Mouse (Mus musculus) v-Abl transformed pro-B cells (cell line): ENCODE results near the gene Atp6v1g1.

Source experiments
- in situ Hi-C, 2 experiments: fragments of 400-800 bp; cut with MboI; formaldehyde crosslinking; loops; one replicate each; pipeline ENCODE4 v1.15.1; 2025; ENCODE audit not compliant: unreplicated experiment in 2 of 2

Atp6v1g1 gene

DNA sequence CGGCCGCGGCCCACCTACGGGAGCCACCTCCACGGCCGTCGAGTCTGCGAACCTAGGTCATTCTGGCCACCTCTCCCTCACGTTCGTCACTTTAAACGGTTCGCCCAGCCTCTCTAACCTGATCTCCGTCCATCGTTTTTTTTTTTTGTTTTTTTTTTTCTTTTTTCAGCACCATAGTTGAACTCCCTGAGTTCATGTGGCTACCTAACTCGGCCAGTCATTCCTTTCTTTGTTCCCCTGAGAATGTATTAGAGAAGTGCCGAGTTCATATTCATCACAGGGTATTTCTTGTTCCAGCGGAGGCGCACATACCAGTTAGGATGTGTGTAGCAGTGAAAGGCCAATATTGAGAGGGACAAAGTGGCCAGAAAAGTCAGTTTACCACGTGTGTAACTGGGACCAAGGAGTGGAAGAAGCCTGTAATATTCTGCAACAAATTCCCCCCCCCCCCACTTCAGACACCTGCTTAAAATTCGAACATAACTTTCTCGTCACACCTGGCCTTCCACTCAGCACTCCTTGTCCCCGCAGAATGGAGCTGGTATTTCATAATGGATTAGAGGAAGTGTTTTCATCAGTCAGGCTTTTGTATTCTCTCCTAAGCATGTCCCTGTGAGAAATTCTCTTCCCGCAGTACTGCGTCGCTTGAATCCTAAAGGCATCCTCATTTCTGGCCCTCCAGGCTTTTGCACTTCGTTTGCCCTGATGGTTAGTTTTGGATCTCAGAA lies 823 bp downstream of the Atp6v1g1 start:
- in situ Hi-C loops, result no loop called here

- in situ Hi-C loops, result no loop called here
Observed at GRCm38 (mm10) chr4:63546441-63547055, 2.0 kb downstream of the Atp6v1g1 start.

GRCm38 (mm10) chr4:63547799-63548198 lies 3.2 kb downstream of the Atp6v1g1 start:
- in situ Hi-C loops, result no loop called here

- in situ Hi-C loops, result no loop called here
Observed at GRCm38 (mm10) chr4:63548491-63548890, 3.9 kb downstream of the Atp6v1g1 start.

GRCm38 (mm10) chr4:63550908-63551307 lies 6.3 kb downstream of the Atp6v1g1 start:
- in situ Hi-C loops, result no loop called here

DNA sequence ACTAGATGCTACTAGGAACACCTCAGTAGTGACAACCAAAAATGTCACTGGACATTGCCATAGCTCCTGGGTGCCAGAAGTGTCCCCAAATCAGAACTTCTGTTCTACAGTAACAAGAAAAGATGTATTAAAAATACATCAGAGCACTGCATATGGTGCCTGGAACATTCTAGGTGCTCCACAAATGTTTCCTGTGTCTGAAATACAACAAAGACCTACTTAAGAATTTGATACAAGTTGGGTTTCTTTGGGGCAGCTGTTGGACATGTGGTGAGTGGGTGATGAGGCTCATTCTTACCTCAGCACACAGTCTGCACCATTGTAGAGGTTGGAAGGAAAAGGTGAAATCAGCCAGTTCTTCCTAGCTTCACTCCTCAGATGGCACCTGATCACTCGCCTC lies 8.3 kb downstream of the Atp6v1g1 start:
- in situ Hi-C loops, result no loop called here

GRCm38 (mm10) chr4:63553789-63554576 lies 9.4 kb downstream of the Atp6v1g1 start:
- in situ Hi-C loops, result no loop called here

GRCm38 (mm10) chr4:63554616-63555015 lies 10.0 kb downstream of the Atp6v1g1 start:
- in situ Hi-C loops, result loop anchor here in 1 of 2 experiments (5.0 kb wide), 1 partner anchor 182 kb away; no protein-coding TSS in a partner anchor

DNA sequence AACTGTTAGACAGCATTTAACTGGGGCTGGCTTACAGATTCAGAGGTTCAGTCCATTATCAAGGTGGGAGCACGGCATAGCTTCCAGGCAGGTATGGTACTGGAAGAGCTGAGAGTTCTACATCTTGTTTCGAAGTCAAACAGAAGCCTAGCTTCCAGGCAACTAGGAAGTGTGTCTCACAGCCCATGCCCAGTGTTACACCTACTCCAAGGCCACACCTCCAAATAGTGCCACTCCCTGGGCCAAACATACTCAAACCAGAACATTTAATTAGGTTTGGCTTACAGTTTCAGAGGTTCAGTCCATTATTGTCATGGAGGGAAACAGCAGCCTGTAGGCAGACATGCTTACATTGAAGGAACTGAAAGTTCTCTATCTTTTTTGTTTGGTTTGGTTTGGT lies 10.5 kb downstream of the Atp6v1g1 start:
- in situ Hi-C loops, result loop anchor here in 1 of 2 experiments (5.0 kb wide), 1 partner anchor 183 kb away; no protein-coding TSS in a partner anchor

GRCm38 (mm10) chr4:63556665-63557064 lies 12.1 kb downstream of the Atp6v1g1 start:
- in situ Hi-C loops, result loop anchor here in 1 of 2 experiments (5.0 kb wide), 1 partner anchor 184 kb away; no protein-coding TSS in a partner anchor

GRCm38 (mm10) chr4:63557124-63558059 lies 12.8 kb downstream of the Atp6v1g1 start:
- in situ Hi-C loops, result loop anchor here in 1 of 2 experiments (5.0 kb wide), 1 partner anchor 185 kb away; no protein-coding TSS in a partner anchor

DNA sequence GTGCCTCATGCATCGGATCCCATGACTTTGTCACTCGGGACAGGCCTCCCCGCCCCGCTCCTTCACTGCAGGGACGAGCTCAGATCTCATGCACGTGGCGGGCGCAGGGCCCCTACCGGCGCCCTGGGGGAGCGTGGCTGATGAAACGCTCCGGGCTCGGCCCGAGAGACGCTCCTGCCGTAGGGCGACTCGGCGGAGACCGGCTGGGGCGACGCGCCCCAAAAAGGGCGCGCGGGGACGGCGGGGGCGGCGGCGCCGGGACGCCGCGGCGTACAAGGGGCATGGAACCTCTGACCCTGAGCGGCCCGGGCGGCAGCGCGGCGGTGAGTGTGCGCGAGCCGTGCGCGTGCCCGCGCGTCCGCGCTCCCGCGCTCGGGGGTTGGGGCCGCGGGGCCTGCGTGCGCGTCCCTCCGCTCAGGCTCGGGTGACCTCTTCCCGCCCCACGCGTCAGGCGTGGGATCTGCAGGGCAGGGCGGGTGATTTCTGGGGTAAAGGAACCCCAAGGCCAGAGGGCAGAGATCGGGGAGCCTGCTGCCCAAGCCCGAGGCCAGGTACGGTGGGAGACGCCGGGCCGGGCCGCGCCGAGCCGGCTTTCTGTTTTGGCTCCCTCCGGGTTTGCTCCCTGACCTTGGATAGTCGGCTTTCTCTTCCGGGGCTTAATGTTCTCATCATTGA lies 14.0 kb downstream of the Atp6v1g1 start, which contains the start of gene Tmem268:
Tmem268 (plus strand) TSS at position 375 of the 675 bp plus-strand sequence.
- in situ Hi-C loops, result loop anchor here in 1 of 2 experiments (5.0 kb wide), 1 partner anchor 186 kb away; no protein-coding TSS in a partner anchor

DNA sequence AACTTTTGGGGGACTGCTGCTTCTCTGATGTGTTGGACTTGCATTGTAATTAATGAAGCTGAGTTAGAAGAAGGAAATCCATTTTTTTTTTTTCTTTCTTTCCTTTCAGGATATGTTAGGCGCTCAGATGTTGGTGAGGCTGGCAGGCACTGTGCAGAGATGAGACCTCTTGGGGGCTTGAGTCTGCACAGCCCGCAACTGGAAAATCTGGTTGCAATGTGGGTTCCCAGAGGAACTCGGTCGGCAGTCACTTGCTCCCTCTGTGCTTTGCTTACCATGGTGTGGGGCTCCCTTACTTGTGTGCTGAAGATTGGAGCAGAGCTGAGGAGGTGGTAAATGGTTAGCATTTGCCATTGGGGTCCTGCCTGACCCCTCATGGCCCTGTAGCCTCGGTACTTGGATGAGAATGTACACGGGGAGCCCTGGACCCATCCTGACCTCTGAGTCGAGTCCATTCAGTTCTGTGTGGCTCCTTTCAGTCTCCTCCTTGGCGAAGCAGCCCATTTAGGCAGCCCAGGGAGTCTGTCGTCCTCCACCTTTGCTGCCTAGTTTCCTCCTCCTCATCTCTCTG lies 14.6 kb downstream of the Atp6v1g1 start:
- in situ Hi-C loops, result loop anchor here in 1 of 2 experiments (5.0 kb wide), 1 partner anchor 187 kb away; no protein-coding TSS in a partner anchor

DNA sequence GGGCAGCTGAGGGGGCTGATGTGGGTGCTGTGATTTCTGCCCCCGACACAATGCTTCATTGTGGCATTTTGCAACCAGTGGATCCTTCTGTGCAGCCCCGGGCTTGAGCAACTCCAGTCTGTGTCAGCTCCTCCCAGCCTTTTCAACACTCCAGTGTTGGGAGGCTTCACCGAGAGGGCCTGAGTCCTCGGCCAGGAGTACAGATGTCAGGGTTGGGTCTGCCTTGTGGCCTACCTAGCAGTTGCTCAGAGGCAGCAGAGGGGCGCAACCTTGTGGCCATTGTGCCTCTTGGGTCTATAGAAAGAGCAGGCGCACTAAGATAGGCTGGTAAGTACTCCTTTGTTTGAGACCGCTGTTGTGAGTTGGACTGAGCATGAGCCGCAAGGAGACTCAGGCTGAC lies 15.5 kb downstream of the Atp6v1g1 start:
- in situ Hi-C loops, result loop anchor here (5.0 to 10.0 kb wide), 6 partner anchors 48 to 355 kb away; partner anchors contain the start of genes Col27a1 (in 1 of the 2) and Tnfsf8 (in 1 of the 2)

DNA sequence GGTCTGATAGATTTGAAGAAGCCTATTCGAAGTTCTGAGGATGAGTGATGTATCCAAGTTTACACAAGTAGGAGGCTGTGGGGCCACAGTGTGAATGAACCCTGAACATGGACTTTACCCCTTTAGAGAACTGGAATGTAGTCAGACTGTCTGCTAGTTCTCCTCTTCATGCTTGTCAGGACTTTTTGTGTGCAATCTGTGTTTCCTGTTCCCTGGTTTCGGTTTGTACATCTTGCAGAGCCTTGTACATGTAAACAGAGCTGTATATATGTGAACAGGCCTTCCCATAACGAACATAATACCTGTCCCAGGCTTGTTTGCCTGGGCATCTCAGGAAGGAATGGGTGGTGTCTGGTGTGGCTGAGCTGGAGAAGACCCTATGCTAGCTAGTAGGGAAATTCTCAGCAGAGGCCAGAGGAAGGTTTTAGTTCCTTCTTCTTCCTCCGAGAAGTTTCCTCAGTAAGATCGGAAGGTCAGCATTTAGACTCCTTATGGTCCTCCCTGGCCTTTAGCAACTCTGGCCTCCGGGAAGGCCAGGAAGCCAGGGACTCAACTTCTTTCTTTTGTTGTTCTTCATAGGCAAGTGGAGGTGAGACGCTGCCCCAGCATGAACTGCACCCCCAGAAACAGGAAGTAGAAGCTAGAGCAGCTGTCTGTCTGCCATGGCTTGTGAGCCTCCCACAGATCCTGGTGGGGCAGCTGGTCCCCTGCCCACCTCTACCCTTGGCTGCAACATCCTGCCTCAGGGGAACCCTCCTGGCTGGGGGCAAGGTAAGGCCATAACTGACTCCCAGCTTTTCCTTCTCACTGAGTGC lies 17.5 kb downstream of the Atp6v1g1 start:
- in situ Hi-C loops, result loop anchor here (5.0 to 10.0 kb wide), 6 partner anchors 50 to 357 kb away; partner anchors contain the start of genes Col27a1 (in 1 of the 2) and Tnfsf8 (in 1 of the 2)

DNA sequence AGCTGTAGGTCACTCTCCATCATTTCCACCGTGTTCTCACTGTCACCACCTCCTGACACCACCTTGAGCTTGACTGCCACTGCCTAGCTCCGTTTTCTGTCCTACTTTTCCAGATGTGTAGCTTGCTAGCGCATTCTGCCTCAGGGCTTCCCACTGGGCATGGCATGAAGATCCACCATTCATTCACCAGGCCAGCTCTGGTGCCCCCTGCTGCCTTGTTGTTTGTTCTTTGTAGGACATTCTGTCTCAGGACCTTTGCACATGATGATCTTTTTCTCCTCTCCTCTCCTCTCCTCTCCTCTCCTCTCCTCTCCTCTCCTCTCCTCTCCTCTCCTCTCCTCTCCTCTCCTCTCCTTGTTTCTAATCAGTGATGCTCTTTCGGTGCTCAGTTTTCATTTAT lies 18.2 kb downstream of the Atp6v1g1 start:
- in situ Hi-C loops, result loop anchor here (5.0 to 10.0 kb wide), 6 partner anchors 50 to 358 kb away; partner anchors contain the start of genes Col27a1 (in 1 of the 2) and Tnfsf8 (in 1 of the 2)

DNA sequence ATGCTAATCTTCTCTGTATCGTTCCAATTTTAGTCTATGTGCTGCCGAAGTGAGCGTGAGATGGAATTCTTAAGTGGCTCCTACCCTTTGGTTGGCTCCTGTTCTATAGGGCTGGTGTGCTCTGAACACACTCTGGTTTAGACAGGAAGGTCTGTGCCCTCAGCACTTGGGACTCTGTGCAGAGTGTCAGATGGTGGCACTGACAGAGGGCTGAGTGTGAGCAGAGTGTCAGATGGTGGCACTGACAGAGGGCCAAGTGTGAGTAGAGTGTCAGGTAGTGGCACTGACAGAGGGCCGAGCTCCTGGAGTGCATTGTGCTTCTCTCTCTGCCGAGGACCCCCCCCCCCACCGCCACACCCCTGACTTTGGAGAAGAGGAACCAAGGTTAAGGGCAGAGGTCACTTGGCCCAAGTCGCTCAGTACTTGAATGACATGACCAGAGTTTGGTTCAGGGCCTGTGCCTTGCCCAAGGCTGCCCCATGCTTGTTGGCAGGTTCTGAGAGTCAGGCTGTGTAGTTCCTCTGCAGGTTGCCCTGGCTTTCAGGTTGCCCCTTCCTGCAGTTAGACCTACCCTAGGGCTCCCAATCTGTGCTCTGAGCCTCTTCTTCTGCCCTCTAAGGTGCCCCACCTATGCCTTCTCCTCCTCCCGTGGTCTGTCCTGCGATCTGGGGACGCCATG lies 23.3 kb downstream of the Atp6v1g1 start:
- in situ Hi-C loops, result loop anchor here (10.0 kb wide), 3 partner anchors 193 to 363 kb away; partner anchors contain the start of gene Col27a1 (in 1 of the 2)
